Mouse (Mus musculus): Measurements from ENCODE around the gene Olfr628.
A peak's percentile ranks its signal among the peaks of the same experiment; 100 is the strongest.
"Not testable (repeated sequence)": the region's sequence is repeated elsewhere in the genome, so short reads cannot be mapped to it uniquely, and the experiment has no call there.

Olfr628 gene

GRCm38 (mm10) chr7:103730074-103730473, at the start of gene Olfr628:
Gene Olfr628, plus strand, starts transcription at chr7:103730374.
- no peak for DNase-seq (ENCODE audit: low read depth)

- no peak for DNase-seq (ENCODE audit: low read depth)
These were observed 47.8 kb upstream of the Olfr628 start, which contains the start of gene Olfr625-ps1 for GRCm38 (mm10) chr7:103682420-103682819. Gene Olfr625-ps1, plus strand, starts transcription at chr7:103682720.

- no peak for DNase-seq (ENCODE audit: low read depth)
These were observed 30.7 kb upstream of the Olfr628 start for GRCm38 (mm10) chr7:103699469-103699868.

- DNase-seq (ENCODE audit: low read depth) = peak; percentile 23
These were observed 18.1 kb upstream of the Olfr628 start for GRCm38 (mm10) chr7:103712024-103712423.

GRCm38 (mm10) chr7:103714371-103714770, 15.8 kb upstream of the Olfr628 start, which contains the start of gene Olfr243:
Gene Olfr243, plus strand, starts transcription at chr7:103714671.
- no peak for DNase-seq (ENCODE audit: low read depth)

GRCm38 (mm10) chr7:103716398-103716797, 13.8 kb upstream of the Olfr628 start:
- not testable (repeated sequence) for DNase-seq (ENCODE audit: low read depth)

GRCm38 (mm10) chr7:103744843-103745242, 14.7 kb downstream of the Olfr628 start, which contains the start of gene Olfr629:
Gene Olfr629, minus strand, starts transcription at chr7:103744943.
- no peak for DNase-seq (ENCODE audit: low read depth)

- no peak for DNase-seq (ENCODE audit: low read depth)
These were observed 27.1 kb downstream of the Olfr628 start, which contains the start of gene Olfr630 for GRCm38 (mm10) chr7:103757233-103757632. Gene Olfr630, minus strand, starts transcription at chr7:103757333.

GRCm38 (mm10) chr7:103762212-103762611, 32.0 kb downstream of the Olfr628 start:
- DNase-seq (ENCODE audit: low read depth) = not testable (repeated sequence)

- DNase-seq (ENCODE audit: low read depth) = not testable (repeated sequence)
These were observed 37.5 kb downstream of the Olfr628 start for GRCm38 (mm10) chr7:103767687-103768086.

GRCm38 (mm10) chr7:103771494-103771893, 41.3 kb downstream of the Olfr628 start, which contains the start of gene Olfr69:
Gene Olfr69, minus strand, starts transcription at chr7:103771594.
- DNase-seq (ENCODE audit: low read depth) = no peak

GRCm38 (mm10) chr7:103777652-103778051, 47.5 kb downstream of the Olfr628 start:
- DNase-seq (ENCODE audit: low read depth) = not testable (repeated sequence)

- no peak for DNase-seq (ENCODE audit: low read depth)
These were observed 49.4 kb downstream of the Olfr628 start, which contains the start of gene Olfr68 for GRCm38 (mm10) chr7:103779598-103779997. Gene Olfr68, minus strand, starts transcription at chr7:103779698.
